ENCODE assay signal across 9 mouse cellular contexts in genomic region chr2:113980664-113981063, GRCm38 (mm10). TPM values are rescaled to one million over a fixed set of nuclear protein-coding genes. Genes with fewer than 3 reads are reported as not detected.
DNase-seq lines count a peak whose midpoint lies in the region; ATAC-seq and TF ChIP-seq lines count a peak whose summit lies in the region.
"Had no signal": no experiment of that assay in that cellular context is flagged by ENCODE, and none has a peak within 500 bp of the region (broad histone marks: within the 10 kb centered on the region; RNA-seq: fewer than 3 reads in every experiment).

No protein-coding gene starts in this region.

- no peak for ATAC-seq in neural tube, embryonic 11.5 days (ENCODE audit: insufficient read depth, low FRiP score, low TSS enrichment)
- no peak for ATAC-seq in neural tube, embryonic 15.5 days (ENCODE audit: low FRiP score)
- ATAC-seq in forebrain, postnatal 0 days, result peak; percentile 77
- ATAC-seq in heart, embryonic 16.5 days (replicated peaks; ENCODE audit: extremely low read depth, insufficient read depth, low FRiP score), result peak; percentile 98
- ATAC-seq in erythroblast, adult 5-6 weeks (replicated peaks; ENCODE audit: low FRiP score, poor library complexity, severe bottlenecking), result no peak

- DNase-seq in neural tube, embryonic 11.5 days (ENCODE audit: low spot score), result peak; percentile 13
- peak; percentile 8 for DNase-seq in forebrain, postnatal 0 days
- peak; percentile 49 for DNase-seq in retina, embryonic 14.5 days (ENCODE audit: low spot score)
- DNase-seq in left cerebral cortex, adult 11 months (ENCODE audit: low spot score), result no peak

- H3K4me3 ChIP-seq in neural tube, embryonic 11.5 days (ENCODE audit: low read depth, low read length), result no peak overlapping the region
- H3K4me3 ChIP-seq in neural tube, embryonic 15.5 days (replicated peaks), result no peak overlapping the region
- H3K4me3 ChIP-seq in forebrain, postnatal 0 days (ENCODE audit: low read depth, low read length), result no peak overlapping the region
- H3K4me3 ChIP-seq in heart, embryonic 16.5 days (ENCODE audit: low read length), result no peak overlapping the region
- H3K4me3 ChIP-seq: layer of hippocampus, adult 2 months had no signal

- H3K36me3 ChIP-seq in neural tube, embryonic 11.5 days (ENCODE audit: control insufficient read depth, insufficient read depth, low read length), result no peaks in the 10 kb centered on the region
- H3K36me3 ChIP-seq in neural tube, embryonic 15.5 days, result no peaks in the 10 kb centered on the region
- no peaks in the 10 kb centered on the region for H3K36me3 ChIP-seq in forebrain, postnatal 0 days (ENCODE audit: insufficient read depth)
- H3K36me3 ChIP-seq in heart, embryonic 16.5 days (ENCODE audit: control insufficient read depth, insufficient read depth), result no peaks in the 10 kb centered on the region

- no peak overlapping the region for H3K27ac ChIP-seq in neural tube, embryonic 11.5 days (ENCODE audit: low read depth, low read length)
- H3K27ac ChIP-seq in neural tube, embryonic 15.5 days (replicated peaks), result no peak overlapping the region
- no peak overlapping the region for H3K27ac ChIP-seq in forebrain, postnatal 0 days (ENCODE audit: low read depth, low read length)
- H3K27ac ChIP-seq in heart, embryonic 16.5 days (ENCODE audit: low read length), result peak overlapping the region; percentile 93
- H3K27ac ChIP-seq: layer of hippocampus, adult 2 months had no signal

- no peak overlapping the region for H3K4me2 ChIP-seq in neural tube, embryonic 11.5 days (ENCODE audit: low read depth)
- no peak overlapping the region for H3K4me2 ChIP-seq in neural tube, embryonic 15.5 days
- no peak overlapping the region for H3K4me2 ChIP-seq in forebrain, postnatal 0 days (ENCODE audit: low read depth)
- H3K4me2 ChIP-seq in heart, embryonic 16.5 days (ENCODE audit: low read depth, low read length), result peak overlapping the region; percentile 31; the same call in 1 of the 2 replicates

- no peak for TF ChIP-seq CTCF in forebrain, postnatal 0 days (IDR thresholded peaks at IDR 0.05; ENCODE audit: low read depth)

- H3K27me3 ChIP-seq in neural tube, embryonic 11.5 days (ENCODE audit: control insufficient read depth, insufficient read depth, low read length), result no peaks in the 10 kb centered on the region
- no peaks in the 10 kb centered on the region for H3K27me3 ChIP-seq in neural tube, embryonic 15.5 days (replicated peaks)
- no peaks in the 10 kb centered on the region for H3K27me3 ChIP-seq in forebrain, postnatal 0 days (ENCODE audit: insufficient read depth, low read length)
- H3K27me3 ChIP-seq in heart, embryonic 16.5 days (ENCODE audit: control insufficient read depth, insufficient read depth, low read length), result no peaks in the 10 kb centered on the region

- H3K9ac ChIP-seq in neural tube, embryonic 11.5 days (ENCODE audit: low read length), result no peak overlapping the region
- no peak overlapping the region for H3K9ac ChIP-seq in neural tube, embryonic 15.5 days (replicated peaks)
- H3K9ac ChIP-seq in forebrain, postnatal 0 days, result no peak overlapping the region
- H3K9ac ChIP-seq in heart, embryonic 16.5 days (ENCODE audit: low read length), result peak overlapping the region; percentile 62

- no peaks in the 10 kb centered on the region for H3K9me3 ChIP-seq in neural tube, embryonic 11.5 days (ENCODE audit: control insufficient read depth, low read length)
- H3K9me3 ChIP-seq in neural tube, embryonic 15.5 days (replicated peaks), result no peaks in the 10 kb centered on the region
- H3K9me3 ChIP-seq in forebrain, postnatal 0 days (ENCODE audit: low read length), result no peaks in the 10 kb centered on the region
- H3K9me3 ChIP-seq in heart, embryonic 16.5 days (replicated peaks; ENCODE audit: control insufficient read depth, low read length), result no peaks in the 10 kb centered on the region

- no peaks in the 10 kb centered on the region for H3K4me1 ChIP-seq in neural tube, embryonic 11.5 days (ENCODE audit: control insufficient read depth, insufficient read depth, low read length)
- no peaks in the 10 kb centered on the region for H3K4me1 ChIP-seq in neural tube, embryonic 15.5 days
- no peaks in the 10 kb centered on the region for H3K4me1 ChIP-seq in forebrain, postnatal 0 days (ENCODE audit: insufficient read depth)
- peaks cover 24% of the 10 kb centered on the region for H3K4me1 ChIP-seq in heart, embryonic 16.5 days (ENCODE audit: control insufficient read depth, insufficient read depth, low read length)

- 75% methylated on average over 8 of the region's 8 CpGs for WGBS in neural tube, embryonic 11.5 days
- 65% methylated on average over 8 of the region's 8 CpGs for WGBS in neural tube, embryonic 15.5 days
- 34% methylated on average over 8 of the region's 8 CpGs for WGBS in forebrain, postnatal 0 days
- WGBS in heart, embryonic 16.5 days, result 28% methylated on average over 8 of the region's 8 CpGs

RNA-seq across cellular contexts. Expression of gene Gjd2, which starts 32.8 kb away (rescaled TPM):
- 1.3 TPM in 2 replicates for polyA plus RNA-seq in neural tube, embryonic 11.5 days (2014; fragmentation: Nextera tagmentation; extraction: Ambion mirVana)
- polyA plus RNA-seq in neural tube, embryonic 15.5 days (2015; fragmentation: Nextera tagmentation; extraction: Ambion mirVana), result 12.6 and 14.9 TPM in 2 replicates
- 26.4 and 37.7 TPM in 2 replicates for total RNA-seq in forebrain, postnatal 0 days (2014; rRNA removed)
- 4.2 and 6.6 TPM in 2 replicates for polyA plus RNA-seq in forebrain, postnatal 0 days (2015; fragmentation: Nextera tagmentation; extraction: Ambion mirVana)
- 0.07 TPM in 1 of 2 replicates, not detected in the other for polyA plus RNA-seq in heart, embryonic 16.5 days (2015; fragmentation: Nextera tagmentation; extraction: Ambion mirVana)
- total RNA-seq in erythroblast, adult 5-6 weeks (2015; ENCODE audit: low replicate concordance), result not detected in 2 replicates
- total RNA-seq in erythroblast, adult 5-6 weeks (2017; ENCODE audit: low replicate concordance), result not detected in 2 replicates
- total RNA-seq: megakaryocyte progenitor cell, adult 5-6 weeks had no signal

Comparison
In these comparisons a context has a peak if more than half of its experiments do, and no peak if none do; other contexts are left out.
1. ATAC-seq: peak in forebrain, postnatal 0 days (single experiment) and heart, embryonic 16.5 days (single experiment); none in neural tube, embryonic 11.5 days (single experiment), neural tube, embryonic 15.5 days (single experiment) and erythroblast, adult 5-6 weeks (single experiment).